Mouse (Mus musculus) cortical plate, adult 2 months (tissue): Measurements from ENCODE around the gene Cstf2t.
A peak's percentile ranks its signal among the peaks of the same experiment; 100 is the strongest.

Source experiments
- CTCF ChIP-seq: fragments of 200-500 bp; IDR thresholded peaks from 2 replicates; pipeline ENCODE4 v1.5.1; 2011; ENCODE audit warnings: mild to moderate bottlenecking, control low read depth, low read length; ENCODE audit not compliant: insufficient read depth; ENCODE audit errors: extremely low read depth
- POLR2A ChIP-seq: fragments of 200-500 bp; IDR thresholded peaks from 2 replicates; pipeline ENCODE4 v1.6.1; 2011; ENCODE audit warnings: mild to moderate bottlenecking, low read length, control low read depth; ENCODE audit not compliant: insufficient read depth; ENCODE audit errors: extremely low read depth

DNA sequence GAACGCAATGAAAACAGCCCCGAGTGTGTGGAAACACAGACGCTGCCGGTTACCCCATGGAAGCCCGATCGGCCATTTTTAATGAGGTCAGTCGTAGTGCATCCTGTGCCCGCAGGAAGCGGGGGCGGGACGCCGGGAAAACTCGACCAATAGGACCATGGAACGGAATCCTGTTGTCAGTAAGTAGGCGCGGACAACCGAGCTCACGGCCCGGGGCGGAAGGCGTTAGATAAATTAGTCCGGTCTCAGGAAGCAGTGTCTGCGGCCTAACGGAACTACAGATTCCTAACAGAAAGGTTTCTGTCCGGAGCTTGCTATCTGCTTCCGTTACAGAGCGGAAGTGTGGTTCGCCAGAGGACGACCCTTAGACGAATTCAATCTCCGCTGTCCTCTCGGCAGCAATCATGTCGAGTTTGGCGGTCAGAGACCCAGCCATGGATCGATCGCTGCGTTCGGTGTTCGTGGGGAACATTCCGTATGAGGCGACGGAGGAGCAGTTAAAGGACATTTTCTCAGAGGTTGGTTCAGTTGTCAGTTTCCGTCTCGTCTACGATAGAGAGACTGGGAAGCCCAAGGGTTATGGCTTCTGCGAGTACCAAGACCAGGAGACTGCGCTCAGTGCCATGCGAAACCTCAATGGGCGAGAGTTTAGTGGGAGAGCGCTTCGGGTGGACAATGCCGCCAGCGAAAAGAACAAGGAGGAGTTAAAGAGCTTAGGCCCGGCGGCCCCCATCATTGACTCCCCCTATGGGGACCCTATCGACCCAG lies at the start of gene Cstf2t:
- TF ChIP-seq POLR2A (peak; percentile 94), CTCF (no peak)
